Mouse (Mus musculus) CH12.LX (cell line): Measurements from ENCODE around the gene Lrp6.

Source experiments
- CTCF ChIP-seq, 2 experiments: IDR thresholded peaks in 1 of 2; conservative IDR thresholded peaks in 1 of 2; 2 replicates each; pipeline ENCODE4 v1.5.1; 2011 to 2012; ENCODE audit warnings: low read depth in 2 of 2, low read length in 2 of 2, improper control_type of control experiment in 1 of 2, inconsistent platforms in 1 of 2, mild to moderate bottlenecking in 1 of 2, moderate library complexity in 1 of 2
- MAX ChIP-seq: IDR thresholded peaks from 2 replicates; pipeline ENCODE4 v1.6.1; 2011; ENCODE audit warnings: low read length, improper control_type of control experiment
- MEF2A ChIP-seq: IDR thresholded peaks from 2 replicates; pipeline ENCODE4 v1.6.1; 2014; ENCODE audit warnings: low read depth, mild to moderate bottlenecking, inconsistent platforms, low read length, improper control_type of control experiment, borderline replicate concordance
- MYC ChIP-seq: IDR thresholded peaks from 2 replicates; pipeline ENCODE4 v1.6.1; 2011; ENCODE audit warnings: low read depth, mild to moderate bottlenecking, improper control_type of control experiment, low read length
- POLR2A ChIP-seq: IDR thresholded peaks from 2 replicates; pipeline ENCODE4 v1.6.1; 2011; ENCODE audit warnings: low read depth, mild to moderate bottlenecking, improper control_type of control experiment, low read length
- RAD21 ChIP-seq: IDR thresholded peaks from 2 replicates; pipeline ENCODE4 v1.6.1; 2011; ENCODE audit warnings: low read depth, mild to moderate bottlenecking, low read length, improper control_type of control experiment, moderate library complexity

GRCm38 (mm10) chr6:134578039-134578438 is 11.3 kb upstream of the Lrp6 start:
- TF ChIP-seq MAX (no peak), CTCF (conservative IDR thresholded peaks at IDR 0.05 in 1 of 2, IDR thresholded peaks at IDR 0.05 in 1 of 2; ENCODE audit: low read depth in 2 of 2, low read length in 2 of 2) (no peak), MYC (no peak), POLR2A (no peak), RAD21 (no peak), MEF2A (no peak)
